Mouse (Mus musculus) brain, embryonic 14.5 days (tissue): Measurements from ENCODE around the gene Fibp.

ENCODE experiments used
- CTCF ChIP-seq: fragments of 200-500 bp; IDR thresholded peaks from 2 replicates; pipeline ENCODE4 v1.5.1; 2012; ENCODE audit warnings: inconsistent platforms, mild to moderate bottlenecking, moderate library complexity, borderline replicate concordance; ENCODE audit not compliant: insufficient read depth, insufficient read length; ENCODE audit errors: extremely low read depth
- POLR2A ChIP-seq: fragments of 200-500 bp; IDR thresholded peaks from 2 replicates; pipeline ENCODE4 v1.6.1; 2012; ENCODE audit warnings: mild to moderate bottlenecking, inconsistent platforms, borderline replicate concordance; ENCODE audit not compliant: poor library complexity, insufficient read depth, insufficient read length, severe bottlenecking; ENCODE audit errors: extremely low read depth

- TF ChIP-seq POLR2A (no peak), CTCF (no peak)
Observed at GRCm38 (mm10) chr19:5495353-5496051, 35.1 kb downstream of the Fibp start.
